Mouse (Mus musculus) liver, adult 2 months (tissue): Measurements from ENCODE around the gene Itga4. TPM values are rescaled to one million over a fixed set of nuclear protein-coding genes. Genes with fewer than 3 reads are reported as not detected.

Experiments used
- DNase-seq: peaks from one replicate; pipeline ENCODE4 v3.0.0-alpha.2; 2011; ENCODE audit warnings: low read depth, low spot score; ENCODE audit errors: extremely low read depth
- H3K27ac ChIP-seq: fragments of 200-500 bp; replicated peaks from 2 replicates; pipeline ENCODE4 v1.5.1; 2012; ENCODE audit warnings: low read depth, mild to moderate bottlenecking, control low read depth, inconsistent platforms, low read length; ENCODE audit not compliant: insufficient read depth
- H3K27me3 ChIP-seq: fragments of 200-500 bp; 2 replicates; pipeline ENCODE4 v1.6.1; 2012; ENCODE audit warnings: mild to moderate bottlenecking, moderate library complexity, low read length, inconsistent platforms; ENCODE audit not compliant: control insufficient read depth, insufficient read depth
- H3K36me3 ChIP-seq: fragments of 200-500 bp; 2 replicates; pipeline ENCODE4 v1.6.1; 2012; ENCODE audit warnings: low read length, inconsistent platforms; ENCODE audit not compliant: control insufficient read depth, insufficient read depth
- H3K4me1 ChIP-seq: fragments of 200-500 bp; 2 replicates; pipeline ENCODE4 v1.6.1; 2011; ENCODE audit warnings: low read length; ENCODE audit not compliant: control insufficient read depth, insufficient read depth
- H3K4me3 ChIP-seq: fragments of 200-500 bp; 2 replicates; pipeline ENCODE4 v1.5.1; 2011; ENCODE audit warnings: low read depth, mild to moderate bottlenecking, control low read depth, low read length, moderate library complexity; ENCODE audit not compliant: insufficient read depth
- H3K79me2 ChIP-seq: fragments of 200-500 bp; 2 replicates; pipeline ENCODE4 v1.6.1; 2012; ENCODE audit warnings: inconsistent platforms, mild to moderate bottlenecking, low read length, moderate library complexity; ENCODE audit not compliant: control insufficient read depth, insufficient read depth
- H3K9ac ChIP-seq: fragments of 200-500 bp; 2 replicates; pipeline ENCODE4 v1.6.1; 2012; ENCODE audit warnings: low read depth, mild to moderate bottlenecking, control low read depth, inconsistent platforms, low read length
- CTCF ChIP-seq: fragments of 200-500 bp; IDR thresholded peaks from 2 replicates; pipeline ENCODE4 v1.5.1; 2011; ENCODE audit warnings: low read depth, low read length, control low read depth
- POLR2A ChIP-seq: fragments of 200-500 bp; IDR thresholded peaks from 2 replicates; pipeline ENCODE4 v1.6.1; 2011; ENCODE audit warnings: low read length, control low read depth; ENCODE audit not compliant: insufficient read depth; ENCODE audit errors: extremely low read depth
- WGBS: fragments of 180-500 bp; shearing (Covaris S2); methylation state at CpG from one replicate; pipeline ENCODE4 v1.1.7; 2018; 5-methylcytosine and 5-hydroxymethylcytosine counted together
- polyA plus RNA-seq: library from polyadenylated mRNA; depleted of rRNA; stranded (reverse); fragments of >200 nt; gene quantifications from 2 replicates; pipeline ENCODE4 v1.2.3, GENCODE M21; 2012
- total RNA-seq: library from RNA; depleted of rRNA; stranded (reverse); fragments of >200 nt; gene quantifications from 2 replicates; pipeline ENCODE4 v1.2.3, GENCODE M21; 2014

Gene Itga4
- total and polyA plus RNA-seq, 2 experiments: 0.48 to 2.0 TPM

DNA sequence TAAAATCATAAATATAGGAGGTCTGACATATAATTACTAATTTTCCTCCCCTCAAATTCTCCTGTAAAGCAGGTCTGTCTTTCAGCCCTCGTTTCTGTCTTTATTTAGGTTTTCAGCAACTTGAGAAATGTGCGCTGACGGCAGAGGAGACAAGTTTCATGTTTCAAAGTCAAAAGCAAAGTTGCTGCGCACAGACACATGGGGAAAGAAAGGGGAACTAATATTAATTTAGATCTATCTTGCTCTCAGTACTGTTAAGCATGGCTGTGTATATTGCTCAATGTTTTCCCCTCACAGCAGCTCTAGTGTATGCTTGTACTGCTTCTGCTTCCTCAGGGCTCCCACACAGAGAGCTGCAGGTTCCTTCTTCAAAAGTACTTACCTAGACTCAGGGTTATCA, 1.7 kb downstream of the Itga4 start:
- no peaks in the 10 kb centered on the region for H3K79me2 ChIP-seq
- H3K27ac ChIP-seq: no peak overlapping the region
- no peaks in the 10 kb centered on the region; the same call in 1 of the 2 replicates for H3K4me1 ChIP-seq
- TF ChIP-seq POLR2A (no peak), CTCF (no peak)
- H3K27me3 ChIP-seq: no peaks in the 10 kb centered on the region
- WGBS: 71% methylated on average over 4 of the region's 4 CpGs
- no peak overlapping the region for H3K4me3 ChIP-seq
- no peaks in the 10 kb centered on the region for H3K36me3 ChIP-seq
- no peak overlapping the region for H3K9ac ChIP-seq
- peak; percentile 36 for DNase-seq

DNA sequence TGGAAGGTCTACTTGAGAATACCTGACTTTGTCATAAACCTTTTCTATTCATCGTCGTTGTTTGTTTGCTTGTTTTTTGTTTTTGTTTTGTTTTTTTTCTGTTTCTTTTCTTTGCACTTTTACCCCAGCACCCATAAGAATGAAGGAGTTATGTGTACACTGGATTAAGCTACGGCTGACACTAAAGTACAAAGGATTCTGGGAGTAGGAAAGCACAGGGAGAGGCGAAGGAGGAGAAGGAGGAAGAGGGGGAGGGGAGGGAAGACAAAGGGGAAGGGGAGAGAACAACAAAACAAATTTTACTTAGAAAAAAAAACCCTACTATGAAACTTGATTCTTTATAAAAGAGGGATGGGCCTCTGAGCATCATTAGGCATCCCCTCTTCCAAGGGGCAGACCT, 2.2 kb downstream of the Itga4 start:
- Histone ChIP-seq H3K27ac (no peak overlapping the region), H3K9ac (no peak overlapping the region), H3K4me1 (no peaks in the 10 kb centered on the region; the same call in 1 of the 2 replicates), H3K36me3 (no peaks in the 10 kb centered on the region), H3K79me2 (no peaks in the 10 kb centered on the region), H3K4me3 (no peak overlapping the region), H3K27me3 (no peaks in the 10 kb centered on the region)
- no peak for DNase-seq
- TF ChIP-seq CTCF (no peak), POLR2A (no peak)
- WGBS: 74% methylated on average over 4 of the region's 4 CpGs

DNA sequence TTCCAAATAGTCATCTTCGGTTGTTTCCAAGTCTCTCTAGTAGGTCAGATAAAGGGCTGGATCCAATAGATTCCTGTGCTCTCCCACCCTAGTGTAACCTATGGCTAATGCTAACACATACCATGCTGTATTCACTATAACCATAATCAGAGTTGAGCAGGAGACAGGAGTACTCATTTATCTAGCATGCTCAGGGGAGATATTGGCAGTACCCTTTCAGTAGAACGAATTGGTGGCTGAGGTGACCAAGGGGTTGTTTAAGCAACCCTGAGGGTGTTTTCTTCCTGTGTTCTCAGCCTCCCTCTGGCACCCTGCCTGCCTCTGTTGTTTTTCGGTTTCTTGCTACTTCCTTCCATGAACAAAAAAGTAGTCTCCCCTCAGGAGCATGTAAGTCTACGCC, 4.1 kb downstream of the Itga4 start:
- 61% methylated on average over 4 of the region's 4 CpGs for WGBS
- Histone ChIP-seq H3K27ac (no peak overlapping the region), H3K36me3 (no peaks in the 10 kb centered on the region), H3K79me2 (no peaks in the 10 kb centered on the region), H3K4me3 (no peak overlapping the region), H3K27me3 (no peaks in the 10 kb centered on the region), H3K4me1 (no peaks in the 10 kb centered on the region; the same call in 1 of the 2 replicates), H3K9ac (no peak overlapping the region)
- TF ChIP-seq CTCF (no peak), POLR2A (no peak)
- DNase-seq: no peak

- Histone ChIP-seq H3K79me2 (no peaks in the 10 kb centered on the region), H3K27ac (no peak overlapping the region), H3K4me1 (no peaks in the 10 kb centered on the region), H3K36me3 (no peaks in the 10 kb centered on the region), H3K4me3 (no peak overlapping the region), H3K27me3 (no peaks in the 10 kb centered on the region), H3K9ac (no peak overlapping the region)
- WGBS: 24% methylated on average over 4 of the region's 4 CpGs
- peak; percentile 23 for DNase-seq
- TF ChIP-seq POLR2A: no peak
- peak; percentile 65 for TF ChIP-seq CTCF
These were observed 10.4 kb downstream of the Itga4 start for GRCm38 (mm10) chr2:79265665-79266064.

GRCm38 (mm10) chr2:79266480-79266879, 11.3 kb downstream of the Itga4 start:
- Histone ChIP-seq H3K9ac (no peak overlapping the region), H3K4me3 (no peak overlapping the region), H3K79me2 (no peaks in the 10 kb centered on the region), H3K27me3 (no peaks in the 10 kb centered on the region), H3K36me3 (no peaks in the 10 kb centered on the region), H3K27ac (no peak overlapping the region), H3K4me1 (no peaks in the 10 kb centered on the region)
- no peak for TF ChIP-seq CTCF
- TF ChIP-seq POLR2A: no peak
- WGBS: 85% methylated on average over 3 of the region's 3 CpGs
- DNase-seq: no peak

DNA sequence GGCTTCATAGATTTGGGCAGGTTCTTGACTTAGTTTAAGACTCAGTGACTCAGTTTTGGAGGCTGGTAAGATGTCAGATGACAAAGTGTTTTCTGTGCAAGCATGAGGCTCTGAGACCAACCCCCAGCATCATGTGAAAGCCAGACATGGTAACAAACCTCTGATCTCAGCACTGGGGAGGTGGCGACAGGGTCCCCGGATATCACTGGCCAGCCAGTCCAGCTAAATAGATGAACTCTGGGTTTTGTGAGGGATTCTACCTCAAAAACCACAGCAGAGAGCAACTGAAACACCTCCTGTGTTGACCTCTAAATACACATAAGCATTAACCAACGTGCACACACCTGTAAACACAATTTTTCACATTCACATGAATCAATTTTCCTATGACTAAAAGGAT, 12.0 kb downstream of the Itga4 start:
- Histone ChIP-seq H3K27ac (no peak overlapping the region), H3K4me1 (no peaks in the 10 kb centered on the region), H3K27me3 (no peaks in the 10 kb centered on the region), H3K9ac (no peak overlapping the region), H3K36me3 (no peaks in the 10 kb centered on the region), H3K79me2 (no peaks in the 10 kb centered on the region), H3K4me3 (no peak overlapping the region)
- 79% methylated on average over 3 of the region's 3 CpGs for WGBS
- TF ChIP-seq CTCF: no peak
- no peak for TF ChIP-seq POLR2A
- DNase-seq: no peak
